Mouse (Mus musculus): Measurements from ENCODE around the gene Med13l. TPM values are rescaled to one million over a fixed set of nuclear protein-coding genes. Genes with fewer than 3 reads are reported as not detected.
"Not testable (repeated sequence)": the region's sequence is repeated elsewhere in the genome, so short reads cannot be mapped to it uniquely, and the experiment has no call there.

Med13l gene
- total and polyA plus RNA-seq, 3 experiments: 2.0 to 11.0 (median 10.1) TPM

GRCm38 (mm10) chr5:118653119-118653518, 92.6 kb downstream of the Med13l start:
- TF ChIP-seq ZNF384 (IDR thresholded peaks at IDR 0.05; ENCODE audit: low read depth, low read length): peak; percentile 30; the same call in 1 of the 2 replicates
- H3K9me3 ChIP-seq (replicated peaks; ENCODE audit: low read length); dilution Hi-C loops (cut with MboI; ENCODE audit: extremely low pct_ligation_motif_present, extremely low pct_unique_long_range_greater_than_20kb, low sequenced_read_pairs); H3K4me2 ChIP-seq (ENCODE audit: insufficient read depth, low read depth, poor library complexity, severe bottlenecking); H3K9ac ChIP-seq (ENCODE audit: insufficient read depth, low read depth); H3K27me3 ChIP-seq (replicated peaks); DNase-seq (ENCODE audit: extremely low read depth); H3K4me3 ChIP-seq (replicated peaks in 1 of 3; ENCODE audit: low read depth in 2 of 3, low read length in 2 of 3, poor library complexity in 1 of 3); in situ Hi-C loops (cut with MboI; ENCODE audit: low pct_ligation_motif_present, low pct_unique_long_range_greater_than_20kb, low sequenced_read_pairs); H3K79me2 ChIP-seq (replicated peaks; ENCODE audit: control insufficient read depth, extremely low read depth, insufficient read depth, poor library complexity, severe bottlenecking); H3K27ac ChIP-seq (ENCODE audit: insufficient read depth, low read depth): not testable (repeated sequence)
- peaks cover 3 to 42% of the 10 kb centered on the region in 2 experiments for H3K36me3 ChIP-seq (replicated peaks in 1 of 2; ENCODE audit: control insufficient read depth in 1 of 2, insufficient read depth in 1 of 2, low read length in 1 of 2)
- peaks cover 0 to 24% of the 10 kb centered on the region in 2 experiments; a peak in 2 of 4 replicates for H3K4me1 ChIP-seq (ENCODE audit: control insufficient read depth in 1 of 2, insufficient read depth in 2 of 2)

DNA sequence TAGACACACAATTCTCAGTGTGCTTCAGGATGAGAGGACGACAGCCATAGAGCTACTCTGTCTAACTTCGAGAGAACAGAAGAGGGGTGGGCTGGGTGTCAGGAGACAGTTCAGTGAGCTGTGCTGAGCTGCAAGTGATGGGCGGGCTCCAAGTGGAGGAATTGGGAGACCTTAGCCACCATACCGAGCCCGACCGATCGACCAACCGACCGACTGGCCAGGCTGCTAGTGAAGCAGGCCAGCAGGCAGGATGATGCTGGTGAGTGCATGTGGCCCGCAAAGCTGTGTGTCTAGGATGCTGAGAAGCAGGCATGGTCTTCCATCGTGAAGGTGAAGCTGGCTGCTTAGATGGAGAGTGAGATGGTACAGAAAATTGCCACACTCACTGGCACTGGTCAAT, 94.1 kb downstream of the Med13l start:
- no peak for DNase-seq (ENCODE audit: extremely low read depth)
- TF ChIP-seq ZMIZ1 (IDR thresholded peaks at IDR 0.05; ENCODE audit: low read depth, low read length): no peak
- no peak for TF ChIP-seq ZC3H11A (IDR thresholded peaks at IDR 0.05; ENCODE audit: low read depth, low read length)
- no peak for TF ChIP-seq TBP (conservative IDR thresholded peaks at IDR 0.05; ENCODE audit: low read depth, low read length)
- TF ChIP-seq E2F4 (IDR thresholded peaks at IDR 0.05; ENCODE audit: insufficient replicate concordance, low read depth, low read length): no peak
- no peak for TF ChIP-seq ZKSCAN1 (IDR thresholded peaks at IDR 0.05; ENCODE audit: borderline replicate concordance, low read depth, low read length)
- TF ChIP-seq MAFK (IDR thresholded peaks at IDR 0.05; ENCODE audit: insufficient replicate concordance, low read length): no peak
- TF ChIP-seq RCOR1 (conservative IDR thresholded peaks at IDR 0.05; ENCODE audit: low read depth, low read length): no peak
- TF ChIP-seq NRF1 (IDR thresholded peaks at IDR 0.05; ENCODE audit: low read depth, low read length): no peak
- H3K27ac ChIP-seq (ENCODE audit: insufficient read depth, low read depth): no peak overlapping the region
- H3K27me3 ChIP-seq (replicated peaks): no peaks in the 10 kb centered on the region
- H3K9ac ChIP-seq (ENCODE audit: insufficient read depth, low read depth): no peak overlapping the region
- dilution Hi-C loops (cut with MboI; ENCODE audit: extremely low pct_ligation_motif_present, extremely low pct_unique_long_range_greater_than_20kb, low sequenced_read_pairs): no loop called here
- in situ Hi-C loops (cut with MboI; ENCODE audit: low pct_ligation_motif_present, low pct_unique_long_range_greater_than_20kb, low sequenced_read_pairs): no loop called here
- H3K4me3 ChIP-seq (replicated peaks in 1 of 3; ENCODE audit: low read depth in 2 of 3, low read length in 2 of 3, poor library complexity in 1 of 3): no peak overlapping the region
- no peak overlapping the region for H3K4me2 ChIP-seq (ENCODE audit: insufficient read depth, low read depth, poor library complexity, severe bottlenecking)
- H3K4me1 ChIP-seq (ENCODE audit: control insufficient read depth in 1 of 2, insufficient read depth in 2 of 2): peaks cover 0 to 18% of the 10 kb centered on the region in 2 experiments; a peak in 2 of 4 replicates
- peaks cover 2% of the 10 kb centered on the region for H3K79me2 ChIP-seq (replicated peaks; ENCODE audit: control insufficient read depth, extremely low read depth, insufficient read depth, poor library complexity, severe bottlenecking)
- H3K9me3 ChIP-seq (replicated peaks; ENCODE audit: low read length): no peaks in the 10 kb centered on the region
- peaks cover 3 to 43% of the 10 kb centered on the region in 2 experiments for H3K36me3 ChIP-seq (replicated peaks in 1 of 2; ENCODE audit: control insufficient read depth in 1 of 2, insufficient read depth in 1 of 2, low read length in 1 of 2)

DNA sequence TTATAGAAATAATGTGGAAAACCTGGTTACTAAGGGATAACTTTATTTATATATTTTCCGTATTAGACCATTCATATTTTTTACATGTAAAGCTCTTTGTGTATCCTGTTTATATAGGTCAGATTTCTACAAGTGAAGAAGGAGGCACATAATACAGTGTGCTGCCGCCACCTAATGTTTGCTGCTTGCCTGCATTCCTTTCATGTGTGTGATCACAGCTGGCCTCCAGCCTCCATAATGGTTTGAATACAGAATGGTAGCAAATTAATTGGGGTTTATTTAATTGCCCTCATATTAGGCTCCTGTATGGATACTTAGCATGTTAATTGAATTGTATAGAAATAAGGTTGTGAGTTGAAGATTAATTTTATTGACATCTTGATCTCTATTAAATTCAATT, 94.5 kb downstream of the Med13l start:
- DNase-seq (ENCODE audit: extremely low read depth): no peak
- H3K4me3 ChIP-seq (replicated peaks in 1 of 3; ENCODE audit: low read depth in 2 of 3, low read length in 2 of 3, poor library complexity in 1 of 3): no peak overlapping the region
- H3K27me3 ChIP-seq (replicated peaks): no peaks in the 10 kb centered on the region
- TF ChIP-seq SMC3 (IDR thresholded peaks at IDR 0.05; ENCODE audit: low read depth, low read length) (peak; percentile 59), CHD1 (IDR thresholded peaks at IDR 0.05; ENCODE audit: low read depth, low read length) (no peak), RAD21 (IDR thresholded peaks at IDR 0.05; ENCODE audit: low read depth, low read length) (peak; percentile 65), ZC3H11A (IDR thresholded peaks at IDR 0.05; ENCODE audit: low read depth, low read length) (no peak), JUND (conservative IDR thresholded peaks at IDR 0.05; ENCODE audit: low read depth, low read length) (no peak), CTCF (conservative IDR thresholded peaks at IDR 0.05 in 1 of 2, IDR thresholded peaks at IDR 0.05 in 1 of 2; ENCODE audit: low read depth in 2 of 2, low read length in 2 of 2) (peak in 1 of 2 experiments; percentile 59; a peak in 2 of 4 replicates), MAFK (IDR thresholded peaks at IDR 0.05; ENCODE audit: insufficient replicate concordance, low read length) (no peak), CHD2 (IDR thresholded peaks at IDR 0.05; ENCODE audit: low read length) (no peak), UBTF (IDR thresholded peaks at IDR 0.05; ENCODE audit: low read depth, low read length) (no peak)
- H3K4me1 ChIP-seq (ENCODE audit: control insufficient read depth in 1 of 2, insufficient read depth in 2 of 2): peaks cover 0 to 18% of the 10 kb centered on the region in 2 experiments; a peak in 2 of 4 replicates
- no peak overlapping the region for H3K9ac ChIP-seq (ENCODE audit: insufficient read depth, low read depth)
- H3K9me3 ChIP-seq (replicated peaks; ENCODE audit: low read length): no peaks in the 10 kb centered on the region
- no peak overlapping the region for H3K4me2 ChIP-seq (ENCODE audit: insufficient read depth, low read depth, poor library complexity, severe bottlenecking)
- H3K79me2 ChIP-seq (replicated peaks; ENCODE audit: control insufficient read depth, extremely low read depth, insufficient read depth, poor library complexity, severe bottlenecking): peaks cover 2% of the 10 kb centered on the region
- in situ Hi-C loops (cut with MboI; ENCODE audit: low pct_ligation_motif_present, low pct_unique_long_range_greater_than_20kb, low sequenced_read_pairs): no loop called here
- no peak overlapping the region for H3K27ac ChIP-seq (ENCODE audit: insufficient read depth, low read depth)
- H3K36me3 ChIP-seq (replicated peaks in 1 of 2; ENCODE audit: control insufficient read depth in 1 of 2, insufficient read depth in 1 of 2, low read length in 1 of 2): peaks cover 0 to 43% of the 10 kb centered on the region in 2 experiments
- dilution Hi-C loops (cut with MboI; ENCODE audit: extremely low pct_ligation_motif_present, extremely low pct_unique_long_range_greater_than_20kb, low sequenced_read_pairs): no loop called here
